Mouse (Mus musculus) gastrocnemius, postnatal 4 days (tissue): ENCODE data around the gene Acer3. TPM values are rescaled to one million over a fixed set of nuclear protein-coding genes. Genes with fewer than 3 reads are reported as not detected.
"Not testable (repeated sequence)": the region's sequence is repeated elsewhere in the genome, so short reads cannot be mapped to it uniquely, and the experiment has no call there.

Experiments
- DNase-seq, 2 experiments: peaks; one replicate each; pipeline ENCODE4 v3.0.0; 2021 to 2022; ENCODE audit warnings: low spot score in 2 of 2, mixed read lengths in 2 of 2
- total RNA-seq, 2 experiments: library from RNA; stranded (reverse); gene quantifications; 2 replicates each; pipeline ENCODE4 v1.2.3; 2021

The Acer3 gene
- total RNA-seq, 2 experiments from 2014 or later, result 7.7 to 11.7 TPM

GRCm38 (mm10) chr7:98292901-98293300 is 28.1 kb downstream of the Acer3 start:
- no peak for DNase-seq

- no peak for DNase-seq
These were observed 31.4 kb downstream of the Acer3 start for GRCm38 (mm10) chr7:98289585-98289984.

- no peak for DNase-seq
These were observed 44.7 kb downstream of the Acer3 start for GRCm38 (mm10) chr7:98276263-98276662.

GRCm38 (mm10) chr7:98268166-98268565 is 52.8 kb downstream of the Acer3 start:
- not testable (repeated sequence) for DNase-seq

- DNase-seq, result no peak
These were observed 68.5 kb downstream of the Acer3 start for GRCm38 (mm10) chr7:98252520-98252919.

GRCm38 (mm10) chr7:98236686-98237359 is 84.2 kb downstream of the Acer3 start:
- DNase-seq, result peak in 1 of 2 experiments; percentile 37

- DNase-seq, result no peak
These were observed 97.2 kb downstream of the Acer3 start for GRCm38 (mm10) chr7:98223796-98224195.

- DNase-seq, result no peak
These were observed 104.3 kb downstream of the Acer3 start for GRCm38 (mm10) chr7:98216713-98217112.

- no peak for DNase-seq
These were observed 118.1 kb downstream of the Acer3 start for GRCm38 (mm10) chr7:98202946-98203345.

- no peak for DNase-seq
These were observed 119.4 kb downstream of the Acer3 start for GRCm38 (mm10) chr7:98201493-98202028.

- no peak for DNase-seq
These were observed 120.6 kb downstream of the Acer3 start for GRCm38 (mm10) chr7:98200396-98200795.

- DNase-seq, result no peak
These were observed 121.6 kb downstream of the Acer3 start, which contains the start of gene B3gnt6 for GRCm38 (mm10) chr7:98199381-98199780. Gene B3gnt6 (minus strand): TSS chr7:98199481.

- no peak for DNase-seq
These were observed 125.7 kb downstream of the Acer3 start for GRCm38 (mm10) chr7:98195151-98195801.

GRCm38 (mm10) chr7:98194026-98194792 is 126.8 kb downstream of the Acer3 start:
- no peak for DNase-seq

- DNase-seq, result no peak
These were observed 127.4 kb downstream of the Acer3 start for GRCm38 (mm10) chr7:98193515-98194025.

- no peak for DNase-seq
These were observed 129.3 kb downstream of the Acer3 start for GRCm38 (mm10) chr7:98191571-98192250.

GRCm38 (mm10) chr7:98190578-98190977 is 130.4 kb downstream of the Acer3 start:
- DNase-seq, result no peak

GRCm38 (mm10) chr7:98189745-98190144 is 131.3 kb downstream of the Acer3 start:
- no peak for DNase-seq

- no peak for DNase-seq
These were observed 132.3 kb downstream of the Acer3 start for GRCm38 (mm10) chr7:98188680-98189079.

- no peak for DNase-seq
These were observed 132.8 kb downstream of the Acer3 start for GRCm38 (mm10) chr7:98188238-98188637.

GRCm38 (mm10) chr7:98187332-98187731 is 133.7 kb downstream of the Acer3 start:
- DNase-seq, result not testable (repeated sequence)
